Mouse (Mus musculus): ENCODE data around the gene Stpg2.

- TF ChIP-seq CTCF (IDR thresholded peaks at IDR 0.05; ENCODE audit: borderline replicate concordance, insufficient read depth, low read depth, low read length) (no peak), POLR2A (IDR thresholded peaks at IDR 0.05; ENCODE audit: borderline replicate concordance, insufficient read depth, low read length) (no peak)
These were observed 394.0 kb downstream of the Stpg2 start for GRCm38 (mm10) chr3:139599508-139599907.
